Mouse (Mus musculus): ENCODE results near the gene Fam71e1. TPM values are rescaled to one million over a fixed set of nuclear protein-coding genes. Genes with fewer than 3 reads are reported as not detected.

Gene Fam71e1
- polyA plus RNA-seq (2014; fragmentation: Nextera tagmentation; extraction: Ambion mirVana), result 10.8 and 11.2 TPM in 2 replicates

DNA sequence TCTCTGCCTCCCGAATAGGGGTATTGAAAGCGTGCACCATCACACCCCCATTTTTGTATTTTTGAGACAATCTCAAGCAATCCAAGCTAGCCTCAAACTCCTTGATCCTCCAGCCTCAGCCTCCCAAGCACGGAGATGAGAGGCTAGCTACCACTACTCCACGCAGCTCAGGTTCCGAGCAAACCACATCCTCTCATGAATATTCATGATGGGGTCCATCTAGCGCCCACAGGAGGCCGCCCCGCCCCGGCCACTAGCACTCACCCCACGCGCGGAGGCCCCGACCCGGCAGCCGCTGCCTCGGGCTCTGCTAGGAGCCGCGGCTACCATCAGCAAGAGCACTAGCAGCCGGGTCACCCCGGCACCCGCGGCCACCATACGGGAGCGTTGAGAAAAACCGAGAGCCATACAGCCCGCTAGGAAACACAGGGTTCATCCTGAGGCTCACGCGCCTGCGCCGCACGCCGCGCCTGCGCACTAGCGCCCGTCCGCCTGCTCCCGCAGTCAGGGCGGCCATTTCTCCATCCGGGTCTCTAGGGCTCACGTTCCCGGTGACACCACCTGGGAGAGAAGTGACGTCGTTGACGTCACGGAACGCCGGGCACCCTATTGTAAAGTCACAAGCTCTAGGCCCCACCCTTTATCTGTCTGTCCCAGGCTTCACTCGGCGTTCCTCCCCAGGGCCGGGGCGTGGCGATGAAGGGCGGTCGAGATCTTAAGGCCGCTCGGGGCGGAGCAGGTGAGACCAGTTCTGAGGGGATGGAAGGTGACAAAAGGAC is at the start of gene Fam71e1, which contains the start of gene Emc10:
Gene Fam71e1, plus strand, starts transcription at position 590 of the 779 bp plus-strand sequence.
Gene Emc10, minus strand, starts transcription at position 538 of the 779 bp plus-strand sequence.
- under 1% methylated on average over 58 of the region's 58 CpGs for WGBS
- H3K4me1 ChIP-seq (ENCODE audit: control insufficient read depth, insufficient read depth, low read length), result no peaks in the 10 kb centered on the region; the same call in 1 of the 2 replicates
- peak; percentile 92 for ATAC-seq (replicated peaks; ENCODE audit: insufficient number of reproducible peaks, low FRiP score, low TSS enrichment, low read depth)

GRCm38 (mm10) chr7:44453256-44453655 is 43.1 kb upstream of the Fam71e1 start:
- ATAC-seq (replicated peaks; ENCODE audit: insufficient number of reproducible peaks, low FRiP score, low TSS enrichment, low read depth), result no peak
- no peak overlapping the region for H3K4me2 ChIP-seq (ENCODE audit: low read depth, low read length)
- H3K9ac ChIP-seq (replicated peaks; ENCODE audit: low read length), result no peak overlapping the region
- no peaks in the 10 kb centered on the region for H3K36me3 ChIP-seq (replicated peaks; ENCODE audit: control insufficient read depth, insufficient read depth, low read depth, low read length)
- DNase-seq (ENCODE audit: low spot score), result no peak
- no peak overlapping the region for H3K27ac ChIP-seq (replicated peaks; ENCODE audit: low read depth, low read length)
- no peaks in the 10 kb centered on the region for H3K4me1 ChIP-seq (ENCODE audit: control insufficient read depth, insufficient read depth, low read length)
- 9% methylated on average over 3 of the region's 3 CpGs for WGBS
- H3K27me3 ChIP-seq (ENCODE audit: control insufficient read depth, insufficient read depth, low read length), result no peaks in the 10 kb centered on the region
- no peak overlapping the region for H3K4me3 ChIP-seq (ENCODE audit: low read depth, low read length)
- no peaks in the 10 kb centered on the region for H3K9me3 ChIP-seq (replicated peaks; ENCODE audit: control insufficient read depth, low read length)

More for the DNA sequence above, at the start of gene Fam71e1, which contains the start of gene Emc10:
- no peaks in the 10 kb centered on the region for H3K9me3 ChIP-seq (replicated peaks; ENCODE audit: control insufficient read depth, low read length)
- DNase-seq (ENCODE audit: low spot score), result peak; percentile 99
- H3K4me2 ChIP-seq (ENCODE audit: low read depth, low read length), result peak within 1 kb of the TSS; percentile 90
- H3K4me3 ChIP-seq (ENCODE audit: low read depth, low read length), result peak within 1 kb of the TSS; percentile 77
- no peaks in the 10 kb centered on the region for H3K27me3 ChIP-seq (ENCODE audit: control insufficient read depth, insufficient read depth, low read length)
- peak within 1 kb of the TSS; percentile 93 for H3K27ac ChIP-seq (replicated peaks; ENCODE audit: low read depth, low read length)
- peak within 1 kb of the TSS; percentile 91 for H3K9ac ChIP-seq (replicated peaks; ENCODE audit: low read length)
- H3K36me3 ChIP-seq (replicated peaks; ENCODE audit: control insufficient read depth, insufficient read depth, low read depth, low read length), result peaks cover 2% of the 10 kb centered on the region; the same call in 1 of the 2 replicates

DNA sequence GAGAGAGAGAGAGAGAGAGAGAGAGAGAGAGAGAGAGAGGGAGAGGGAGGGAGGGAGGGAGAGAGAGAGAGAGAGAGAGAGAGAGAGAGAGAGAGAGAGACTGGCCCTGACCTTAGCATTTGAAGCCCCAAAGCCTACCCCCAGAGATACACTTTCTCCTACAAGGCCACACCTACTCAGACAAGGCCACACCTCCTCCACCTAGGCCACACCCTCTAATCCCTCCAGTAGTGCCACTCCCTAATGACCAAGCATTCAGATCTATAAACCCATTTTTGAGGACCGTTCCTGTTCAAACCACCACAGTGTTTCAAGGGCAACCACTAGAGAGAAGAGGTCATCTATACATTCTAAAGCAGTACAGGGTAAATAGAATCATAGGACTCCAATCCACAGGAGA is 40.1 kb upstream of the Fam71e1 start:
- Histone ChIP-seq H3K4me2 (ENCODE audit: low read depth, low read length) (no peak overlapping the region), H3K9ac (replicated peaks; ENCODE audit: low read length) (no peak overlapping the region), H3K36me3 (replicated peaks; ENCODE audit: control insufficient read depth, insufficient read depth, low read depth, low read length) (no peaks in the 10 kb centered on the region), H3K9me3 (replicated peaks; ENCODE audit: control insufficient read depth, low read length) (no peaks in the 10 kb centered on the region), H3K27ac (replicated peaks; ENCODE audit: low read depth, low read length) (no peak overlapping the region), H3K4me1 (ENCODE audit: control insufficient read depth, insufficient read depth, low read length) (no peaks in the 10 kb centered on the region), H3K27me3 (ENCODE audit: control insufficient read depth, insufficient read depth, low read length) (peaks cover 9% of the 10 kb centered on the region), H3K4me3 (ENCODE audit: low read depth, low read length) (no peak overlapping the region)
- no peak for DNase-seq (ENCODE audit: low spot score)
- 85% methylated on average over 1 of the region's 1 CpGs for WGBS
- no peak for ATAC-seq (replicated peaks; ENCODE audit: insufficient number of reproducible peaks, low FRiP score, low TSS enrichment, low read depth)

- Histone ChIP-seq H3K36me3 (replicated peaks; ENCODE audit: control insufficient read depth, insufficient read depth, low read depth, low read length) (no peaks in the 10 kb centered on the region), H3K4me1 (ENCODE audit: control insufficient read depth, insufficient read depth, low read length) (peaks cover 3% of the 10 kb centered on the region; the same call in 1 of the 2 replicates), H3K4me2 (ENCODE audit: low read depth, low read length) (no peak overlapping the region), H3K9me3 (replicated peaks; ENCODE audit: control insufficient read depth, low read length) (no peaks in the 10 kb centered on the region), H3K4me3 (ENCODE audit: low read depth, low read length) (no peak overlapping the region), H3K9ac (replicated peaks; ENCODE audit: low read length) (no peak overlapping the region), H3K27ac (replicated peaks; ENCODE audit: low read depth, low read length) (no peak overlapping the region), H3K27me3 (ENCODE audit: control insufficient read depth, insufficient read depth, low read length) (peaks cover 32% of the 10 kb centered on the region)
- ATAC-seq (replicated peaks; ENCODE audit: insufficient number of reproducible peaks, low FRiP score, low TSS enrichment, low read depth), result no peak
- DNase-seq (ENCODE audit: low spot score), result no peak
- 81% methylated on average over 6 of the region's 6 CpGs for WGBS
Observed at GRCm38 (mm10) chr7:44460067-44460466, 36.3 kb upstream of the Fam71e1 start.

GRCm38 (mm10) chr7:44460767-44461502 is 35.4 kb upstream of the Fam71e1 start:
- WGBS, result 74% methylated on average over 31 of the region's 31 CpGs
- Histone ChIP-seq H3K9me3 (replicated peaks; ENCODE audit: control insufficient read depth, low read length) (no peaks in the 10 kb centered on the region), H3K27me3 (ENCODE audit: control insufficient read depth, insufficient read depth, low read length) (peaks cover 32% of the 10 kb centered on the region), H3K36me3 (replicated peaks; ENCODE audit: control insufficient read depth, insufficient read depth, low read depth, low read length) (no peaks in the 10 kb centered on the region), H3K4me1 (ENCODE audit: control insufficient read depth, insufficient read depth, low read length) (peaks cover 3% of the 10 kb centered on the region; the same call in 1 of the 2 replicates), H3K27ac (replicated peaks; ENCODE audit: low read depth, low read length) (no peak overlapping the region), H3K4me2 (ENCODE audit: low read depth, low read length) (no peak overlapping the region), H3K4me3 (ENCODE audit: low read depth, low read length) (no peak overlapping the region), H3K9ac (replicated peaks; ENCODE audit: low read length) (no peak overlapping the region)
- DNase-seq (ENCODE audit: low spot score) (no peak), ATAC-seq (replicated peaks; ENCODE audit: insufficient number of reproducible peaks, low FRiP score, low TSS enrichment, low read depth) (no peak)

DNA sequence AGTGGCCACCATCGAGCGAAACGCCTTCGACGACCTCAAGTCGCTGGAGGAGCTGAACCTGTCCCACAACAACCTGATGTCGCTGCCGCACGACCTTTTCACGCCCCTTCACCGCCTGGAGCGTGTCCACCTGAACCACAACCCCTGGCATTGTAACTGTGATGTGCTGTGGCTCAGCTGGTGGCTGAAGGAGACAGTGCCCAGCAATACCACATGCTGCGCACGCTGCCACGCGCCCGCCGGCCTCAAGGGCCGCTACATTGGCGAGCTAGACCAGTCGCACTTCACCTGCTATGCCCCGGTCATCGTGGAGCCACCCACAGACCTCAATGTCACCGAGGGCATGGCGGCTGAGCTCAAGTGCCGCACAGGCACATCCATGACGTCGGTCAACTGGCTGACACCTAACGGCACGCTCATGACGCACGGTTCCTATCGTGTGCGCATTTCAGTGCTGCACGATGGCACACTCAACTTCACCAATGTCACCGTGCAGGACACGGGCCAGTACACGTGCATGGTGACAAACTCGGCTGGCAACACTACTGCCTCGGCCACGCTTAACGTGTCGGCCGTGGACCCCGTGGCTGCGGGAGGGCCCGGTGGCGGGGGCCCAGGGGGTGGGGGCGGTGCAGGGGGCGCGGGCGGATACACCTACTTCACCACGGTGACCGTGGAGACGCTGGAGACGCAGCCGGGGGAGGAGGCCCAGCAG is 34.7 kb upstream of the Fam71e1 start:
- ATAC-seq (replicated peaks; ENCODE audit: insufficient number of reproducible peaks, low FRiP score, low TSS enrichment, low read depth) (no peak), DNase-seq (ENCODE audit: low spot score) (no peak)
- Histone ChIP-seq H3K27me3 (ENCODE audit: control insufficient read depth, insufficient read depth, low read length) (peaks cover 32% of the 10 kb centered on the region), H3K9ac (replicated peaks; ENCODE audit: low read length) (no peak overlapping the region), H3K36me3 (replicated peaks; ENCODE audit: control insufficient read depth, insufficient read depth, low read depth, low read length) (no peaks in the 10 kb centered on the region), H3K4me3 (ENCODE audit: low read depth, low read length) (no peak overlapping the region), H3K4me2 (ENCODE audit: low read depth, low read length) (no peak overlapping the region), H3K4me1 (ENCODE audit: control insufficient read depth, insufficient read depth, low read length) (peaks cover 3% of the 10 kb centered on the region; the same call in 1 of the 2 replicates), H3K27ac (replicated peaks; ENCODE audit: low read depth, low read length) (no peak overlapping the region), H3K9me3 (replicated peaks; ENCODE audit: control insufficient read depth, low read length) (no peaks in the 10 kb centered on the region)
- 70% methylated on average over 56 of the region's 57 CpGs for WGBS

- WGBS, result 20% methylated on average over 77 of the region's 77 CpGs
- peak overlapping the region; percentile 57 for H3K4me2 ChIP-seq (ENCODE audit: low read depth, low read length)
- peaks cover 3% of the 10 kb centered on the region for H3K4me1 ChIP-seq (ENCODE audit: control insufficient read depth, insufficient read depth, low read length)
- peak; percentile 76 for DNase-seq (ENCODE audit: low spot score)
- no peaks in the 10 kb centered on the region for H3K36me3 ChIP-seq (replicated peaks; ENCODE audit: control insufficient read depth, insufficient read depth, low read depth, low read length)
- peak overlapping the region; percentile 24 for H3K4me3 ChIP-seq (ENCODE audit: low read depth, low read length)
- ATAC-seq (replicated peaks; ENCODE audit: insufficient number of reproducible peaks, low FRiP score, low TSS enrichment, low read depth), result no peak
- H3K27me3 ChIP-seq (ENCODE audit: control insufficient read depth, insufficient read depth, low read length), result peaks cover 32% of the 10 kb centered on the region
- no peak overlapping the region for H3K27ac ChIP-seq (replicated peaks; ENCODE audit: low read depth, low read length)
- H3K9ac ChIP-seq (replicated peaks; ENCODE audit: low read length), result no peak overlapping the region; the same call in 1 of the 2 replicates
- no peaks in the 10 kb centered on the region for H3K9me3 ChIP-seq (replicated peaks; ENCODE audit: control insufficient read depth, low read length)
Observed at GRCm38 (mm10) chr7:44462218-44463055, 33.9 kb upstream of the Fam71e1 start.

All from embryonic facial prominence, embryonic 11.5 days (tissue).